Mouse (Mus musculus) spleen, postnatal 10 days (tissue): Measurements from ENCODE around the gene Bach1.
A peak's percentile ranks its signal among the peaks of the same experiment; 100 is the strongest.
"Not testable (repeated sequence)": the region's sequence is repeated elsewhere in the genome, so short reads cannot be mapped to it uniquely, and the experiment has no call there.

Experiments used
- DNase-seq, 2 experiments: peaks; one replicate each; pipeline ENCODE4 v3.0.0; 2021 to 2022; ENCODE audit warnings: low spot score in 2 of 2

Gene Bach1

DNA sequence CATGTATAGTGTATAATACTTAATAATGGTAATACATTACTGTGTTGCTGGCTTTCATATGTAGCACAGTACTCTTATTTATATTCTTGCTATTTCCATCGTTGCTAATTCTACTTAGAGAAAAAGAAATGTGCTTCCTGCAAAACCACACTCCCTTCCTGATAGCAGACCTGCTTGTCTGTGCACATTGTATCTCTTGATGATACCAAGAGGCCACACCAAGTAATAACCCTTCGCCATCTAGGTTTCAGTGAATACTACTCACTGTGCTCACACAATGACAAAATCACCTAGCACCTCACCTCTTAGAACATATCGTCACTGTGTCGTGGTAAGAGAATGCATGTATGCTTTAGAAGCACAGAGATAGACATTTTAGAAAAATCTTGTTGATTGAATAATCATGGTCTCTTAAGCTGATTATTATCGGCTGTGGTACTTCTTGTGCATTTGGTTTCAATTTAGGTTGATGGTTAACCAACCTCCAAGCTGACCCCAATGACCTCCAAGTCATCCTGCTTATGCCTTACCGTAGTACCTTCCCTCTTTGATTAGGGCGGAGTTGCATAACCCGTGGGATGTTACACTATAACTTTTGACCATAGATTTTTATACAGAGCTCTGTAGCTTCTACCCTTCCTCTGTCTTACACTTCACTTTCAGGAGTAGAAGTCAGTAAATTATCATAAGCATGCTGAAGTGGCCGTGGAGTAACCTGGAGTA lies 17.7 kb upstream of the Bach1 start:
- no peak for DNase-seq

GRCm38 (mm10) chr16:87681848-87682247 lies 16.9 kb upstream of the Bach1 start:
- no peak for DNase-seq

DNA sequence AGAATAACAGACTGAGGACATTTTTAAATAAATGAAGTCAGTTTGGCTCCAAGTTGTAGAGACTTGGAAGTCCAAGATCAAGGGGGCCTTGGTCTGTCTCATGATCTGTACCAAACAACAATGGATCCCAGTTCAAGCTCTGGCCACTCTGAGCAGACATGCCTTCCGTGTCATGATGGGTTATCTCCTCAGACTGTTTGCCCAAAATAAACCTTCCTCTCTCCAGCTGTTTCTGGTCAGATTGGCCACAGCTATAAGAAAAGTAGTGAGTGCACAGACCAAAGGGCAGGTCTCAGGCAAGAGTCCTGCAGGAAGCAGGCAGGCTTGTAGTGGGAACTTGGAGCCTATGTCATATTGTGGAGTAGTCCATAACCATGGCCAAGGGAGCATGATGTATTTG lies 12.3 kb upstream of the Bach1 start:
- no peak for DNase-seq

- DNase-seq, result no peak
Measured at GRCm38 (mm10) chr16:87687346-87687745, 11.4 kb upstream of the Bach1 start.

DNA sequence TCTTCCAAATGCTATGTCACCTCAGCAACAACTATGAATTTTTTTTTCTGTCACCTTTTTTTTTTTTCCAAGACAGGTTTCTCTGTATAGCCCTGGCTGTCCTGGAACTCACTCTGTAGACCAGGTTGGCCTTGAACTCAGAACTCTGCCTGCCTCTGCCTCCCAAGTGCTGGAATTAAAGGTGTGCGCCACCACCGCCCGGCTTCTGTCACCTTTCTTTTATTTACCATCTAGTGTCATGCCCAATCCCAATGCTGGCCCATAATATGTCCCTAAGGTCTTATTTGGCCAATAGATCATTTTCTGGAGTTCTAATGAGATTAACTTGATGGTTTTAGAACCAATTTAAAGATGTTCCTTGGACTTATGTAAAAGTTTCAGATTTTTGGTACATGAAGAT lies 10.4 kb upstream of the Bach1 start:
- DNase-seq, result not testable (repeated sequence)

DNA sequence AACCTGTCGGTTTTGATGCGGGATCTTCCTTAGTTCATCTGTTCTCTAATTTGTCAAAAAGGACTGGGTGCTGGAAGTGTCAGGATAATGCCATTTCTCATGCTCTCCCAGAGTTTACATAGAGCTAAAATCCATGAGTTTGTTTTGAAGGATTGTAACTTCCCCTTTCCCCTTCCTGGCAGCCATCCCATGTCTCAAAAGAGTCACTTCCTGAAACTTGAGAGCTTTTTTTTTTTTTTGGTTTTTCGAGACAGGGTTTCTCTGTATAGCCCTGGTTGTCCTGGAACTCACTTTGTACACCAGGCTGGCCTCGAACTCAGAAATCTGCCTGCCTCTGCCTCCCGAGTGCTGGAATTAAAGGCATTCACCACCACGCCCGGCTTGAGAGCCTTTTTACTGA lies 9.9 kb upstream of the Bach1 start:
- DNase-seq, result not testable (repeated sequence)

DNA sequence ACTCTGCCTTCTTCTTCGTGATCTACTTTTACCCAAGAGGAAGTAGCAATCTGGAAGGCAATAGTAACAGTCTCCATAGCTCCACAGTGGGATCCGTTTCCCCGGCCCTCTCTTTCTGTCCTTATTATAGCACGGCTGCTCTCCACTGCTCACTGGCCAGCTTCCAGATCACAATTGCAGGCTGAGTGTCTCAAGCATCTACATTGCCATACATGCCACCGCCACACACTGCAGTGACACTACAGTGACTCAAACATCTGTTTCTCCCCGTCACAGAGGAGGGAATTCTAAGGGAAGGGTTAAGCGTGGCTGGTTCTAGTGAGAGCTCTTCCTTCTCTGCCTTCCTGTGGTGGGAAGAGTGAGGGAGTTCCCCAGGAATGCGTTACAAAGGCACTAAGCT lies 9.5 kb upstream of the Bach1 start:
- no peak for DNase-seq

DNA sequence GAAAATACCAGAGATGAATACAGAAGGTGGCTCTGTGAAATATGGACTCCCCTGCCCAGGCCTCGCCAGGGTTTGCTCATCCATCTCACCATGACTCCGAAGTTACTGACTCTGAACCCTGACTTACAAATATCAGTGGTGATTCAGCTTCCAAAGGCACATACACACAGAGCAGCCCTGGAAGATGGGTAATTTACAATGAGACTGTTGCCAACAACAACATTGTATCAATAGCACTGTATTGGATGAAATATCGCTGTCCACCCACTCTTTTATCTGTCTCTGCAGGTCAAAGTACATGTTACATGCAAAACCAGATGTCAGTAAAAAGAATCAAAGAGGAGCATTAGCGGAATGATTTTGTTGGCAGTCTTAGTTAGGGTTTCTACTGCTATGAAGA lies 8.2 kb upstream of the Bach1 start:
- DNase-seq, result no peak

DNA sequence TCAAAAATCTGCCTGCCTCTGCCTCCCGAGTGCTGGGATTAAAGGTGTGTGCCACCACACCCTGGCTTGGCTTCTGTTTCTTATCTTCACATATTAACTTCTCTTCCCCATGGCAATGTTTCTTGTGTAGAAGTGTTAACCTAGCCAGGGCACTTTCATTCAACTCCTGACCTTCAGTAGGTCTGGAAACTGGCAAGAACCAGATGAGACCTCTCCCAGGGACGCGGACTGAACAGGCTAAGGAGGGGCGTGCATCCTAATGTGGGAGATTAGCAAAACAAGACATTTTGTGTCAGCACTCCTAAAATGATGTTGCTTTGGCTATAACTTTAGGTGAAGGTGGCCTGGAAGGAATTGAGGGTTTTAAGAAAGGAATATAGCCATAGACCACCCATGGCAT lies 7.6 kb upstream of the Bach1 start:
- no peak for DNase-seq

GRCm38 (mm10) chr16:87692591-87692990 lies 6.2 kb upstream of the Bach1 start:
- no peak for DNase-seq

- DNase-seq, result peak; percentile 37 to 46
Measured at GRCm38 (mm10) chr16:87697707-87698365, 909 bp upstream of the Bach1 start.

GRCm38 (mm10) chr16:87699306-87699692 lies 554 bp downstream of the Bach1 start:
- no peak for DNase-seq

DNA sequence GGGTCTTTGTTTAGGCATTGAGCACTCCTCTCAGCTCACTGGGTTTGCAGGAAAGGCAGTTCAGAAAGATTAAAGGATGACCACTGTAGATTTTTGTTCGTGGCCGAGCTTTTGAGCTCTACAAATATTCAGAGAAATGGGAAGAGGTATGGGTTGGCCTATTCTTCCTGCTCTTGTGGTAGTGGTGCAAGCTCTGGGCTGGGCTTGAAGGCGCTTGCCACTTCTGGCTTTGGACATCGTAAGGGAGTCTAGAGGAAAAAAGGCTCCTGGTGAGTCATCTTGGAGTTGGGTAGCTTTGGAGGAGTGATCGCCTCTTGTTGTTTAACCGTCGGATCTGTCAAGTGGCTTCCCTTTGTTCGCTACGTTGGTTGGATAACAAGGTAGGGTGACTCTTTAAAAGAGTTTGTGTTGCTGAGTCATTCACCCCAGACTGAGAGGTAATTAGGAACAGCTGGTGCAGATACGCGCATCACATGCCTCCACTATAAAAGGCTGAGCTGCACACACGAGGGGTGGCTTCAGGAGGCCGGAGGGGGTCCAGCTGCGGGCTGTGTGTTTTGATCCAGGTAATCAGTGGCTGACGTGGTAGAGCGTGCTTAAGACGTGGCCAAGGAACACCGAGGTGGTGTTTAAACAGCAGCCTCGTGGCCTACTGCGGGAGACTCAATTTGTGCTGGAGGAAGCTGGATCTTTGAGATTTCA lies 1.1 kb downstream of the Bach1 start:
- DNase-seq, result peak; percentile 63 to 66

- DNase-seq, result no peak
Measured at GRCm38 (mm10) chr16:87700395-87700765, 1.6 kb downstream of the Bach1 start.

DNA sequence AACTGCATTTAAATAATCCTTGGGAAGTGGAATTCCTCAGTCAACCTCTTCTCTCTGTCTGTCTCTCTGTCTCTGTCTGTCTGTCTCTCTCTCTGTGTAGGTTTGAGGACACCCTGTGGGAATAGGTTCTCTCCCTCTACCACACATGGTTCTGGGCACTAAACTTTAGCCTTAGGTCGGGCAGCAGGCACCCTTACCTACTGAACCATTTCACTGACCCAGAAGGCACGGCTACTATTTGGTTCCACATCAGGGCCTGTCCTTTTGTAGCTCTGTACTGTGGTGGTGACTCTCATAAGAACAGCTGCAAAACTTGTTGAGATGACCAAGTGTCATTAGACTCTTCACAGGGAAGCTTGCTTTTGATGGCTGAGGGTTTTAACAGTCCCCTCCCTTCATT lies 3.1 kb downstream of the Bach1 start:
- DNase-seq, result no peak

- no peak for DNase-seq
Measured at GRCm38 (mm10) chr16:87702881-87703280, 4.1 kb downstream of the Bach1 start.

- no peak for DNase-seq
Measured at GRCm38 (mm10) chr16:87704225-87704624, 5.5 kb downstream of the Bach1 start.

- DNase-seq, result no peak
Measured at GRCm38 (mm10) chr16:87705892-87706589, 7.3 kb downstream of the Bach1 start.

DNA sequence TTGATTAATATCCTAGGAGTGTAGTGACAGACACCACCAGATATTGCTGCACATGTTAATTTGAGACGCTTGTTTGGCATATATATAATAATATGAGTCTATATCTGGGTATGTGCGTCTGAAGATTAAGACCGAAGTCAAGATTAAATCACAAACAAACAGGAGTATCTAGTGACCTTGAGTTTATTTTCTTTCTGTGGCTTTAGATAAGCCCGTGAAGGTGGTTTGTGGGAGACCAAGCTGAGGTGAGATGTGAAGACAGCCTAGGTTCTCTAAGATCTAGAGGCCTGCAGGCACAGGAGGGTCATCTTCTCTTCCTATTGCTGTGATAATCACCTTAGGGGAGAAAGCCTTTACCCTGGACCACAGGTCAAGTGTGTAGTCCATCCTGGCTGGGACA lies 8.6 kb downstream of the Bach1 start:
- DNase-seq, result no peak

DNA sequence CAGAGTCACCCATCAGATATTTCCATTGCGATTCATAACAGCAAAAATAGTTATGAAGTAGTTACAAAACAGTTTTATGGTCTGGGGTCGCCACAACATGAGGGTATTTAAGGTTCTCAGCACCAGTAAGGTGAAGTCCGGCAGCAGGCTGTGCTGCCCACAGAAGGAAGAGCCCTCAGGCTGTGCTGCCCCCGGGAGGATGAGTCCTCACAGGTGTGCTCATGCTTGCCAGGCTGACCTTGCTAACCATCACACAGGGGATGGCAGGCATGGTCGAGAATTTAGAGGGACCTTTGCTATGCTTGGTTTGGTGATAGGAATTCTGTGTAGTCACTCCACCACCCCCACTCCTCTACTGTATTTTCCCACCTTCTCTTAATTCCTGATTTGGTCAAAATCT lies 9.8 kb downstream of the Bach1 start:
- no peak for DNase-seq

- DNase-seq, result no peak
Measured at GRCm38 (mm10) chr16:87709144-87709543, 10.4 kb downstream of the Bach1 start.

DNA sequence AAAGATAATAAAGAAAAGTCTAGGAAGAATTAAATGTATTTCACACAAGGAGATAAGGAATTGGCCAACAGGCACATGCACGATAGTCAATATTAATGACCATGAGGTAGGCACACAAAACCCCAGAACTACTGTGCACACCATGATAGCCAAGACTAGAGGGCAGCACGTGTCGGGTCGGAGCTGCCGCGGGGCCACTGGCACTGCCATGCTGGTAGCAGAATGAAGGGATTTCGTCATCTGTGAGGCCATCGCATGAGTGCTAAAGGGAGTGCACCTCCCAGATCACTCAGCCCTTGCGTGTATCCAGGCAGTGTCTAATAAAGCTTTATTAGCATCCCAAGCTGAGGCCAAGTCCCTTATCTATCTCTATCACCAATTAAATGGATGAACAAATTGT lies 11.2 kb downstream of the Bach1 start:
- DNase-seq, result no peak
